Mouse (Mus musculus): Measurements from ENCODE around the gene Gm42517.

GRCm38 (mm10) chr5:108331051-108331450 lies 36.7 kb downstream of the Gm42517 start:
- TF ChIP-seq CTCF (IDR thresholded peaks at IDR 0.05) (no peak), EP300 (IDR thresholded peaks at IDR 0.05; ENCODE audit: insufficient read depth, low read depth, low read length) (no peak)

All from heart, adult 2 months (tissue).